Mouse (Mus musculus) liver (tissue): ENCODE results near the gene Zap70.

Experiments
- DNase-seq: peaks from one replicate; pipeline ENCODE4 v3.0.0-alpha.2; 2020; ENCODE audit warnings: mixed read lengths

Zap70 gene

GRCm38 (mm10) chr1:36761568-36761967 lies at the start of gene Zap70:
Gene Zap70, plus strand, starts transcription at chr1:36761798.
- no peak for DNase-seq

DNA sequence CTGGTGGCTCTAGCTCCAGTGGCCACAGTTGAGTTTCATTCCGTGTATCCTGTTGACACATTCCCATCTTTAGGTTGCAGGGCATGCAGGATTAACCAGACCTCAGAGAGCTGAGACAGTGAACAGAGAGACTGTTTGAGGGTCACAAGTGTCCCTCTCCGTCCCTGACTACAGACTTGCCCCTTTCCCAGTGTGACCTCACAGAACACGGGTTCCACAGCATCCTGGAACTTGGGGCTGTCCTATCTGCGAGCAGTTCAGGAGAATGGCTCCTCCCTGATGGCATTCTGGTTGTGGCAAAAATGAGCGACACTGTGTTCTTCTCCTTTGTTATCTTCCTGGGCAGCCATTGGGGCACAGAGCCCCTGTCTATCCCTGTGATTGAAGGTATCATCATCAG lies 47.3 kb upstream of the Zap70 start, which contains the start of gene Actr1b:
Actr1b (minus strand) TSS at position 112 of the 400 bp plus-strand sequence.
- no peak for DNase-seq

GRCm38 (mm10) chr1:36718786-36719185 lies 42.8 kb upstream of the Zap70 start:
- no peak for DNase-seq

DNA sequence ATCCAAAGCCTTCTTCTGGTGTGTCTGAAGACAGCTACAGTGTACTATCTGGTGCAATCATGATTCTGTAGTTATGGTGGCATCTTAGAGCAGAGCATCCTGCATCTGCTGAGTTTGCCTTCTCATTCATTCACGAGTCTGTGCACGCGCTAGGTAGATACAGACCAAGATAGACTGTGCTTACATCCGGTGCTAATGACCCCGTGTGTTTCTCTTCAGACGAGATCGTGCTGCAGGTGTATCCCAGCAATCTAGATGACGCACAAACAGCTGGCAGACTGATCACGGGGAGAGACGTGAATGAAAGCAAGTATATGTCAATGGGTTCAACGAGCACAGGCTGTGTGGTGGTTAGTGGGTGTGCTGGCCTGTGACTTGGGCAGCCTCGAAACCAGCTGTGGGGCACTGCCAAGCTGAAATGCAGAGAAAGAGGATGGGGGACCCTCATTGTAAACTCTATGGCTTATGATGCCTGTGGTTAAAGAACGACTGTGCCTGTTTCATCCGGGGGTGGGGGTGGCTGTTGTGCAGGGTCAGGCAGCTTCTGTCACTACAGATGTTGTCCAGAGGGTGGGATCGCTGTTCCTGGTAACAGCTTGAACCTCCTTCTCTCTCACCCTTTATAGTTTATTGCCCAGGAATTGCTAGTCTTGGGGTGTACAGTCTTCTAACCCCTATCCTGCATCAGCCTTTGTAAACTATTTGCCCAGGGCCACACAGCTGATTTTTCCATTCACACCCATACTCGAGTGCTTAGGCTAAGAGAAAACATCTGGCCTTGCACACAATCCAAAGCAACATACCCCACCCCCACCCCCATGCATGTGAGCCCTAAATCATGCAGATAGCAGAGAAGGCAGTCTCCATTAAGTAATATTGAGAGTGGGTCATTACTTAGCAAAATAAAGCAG lies 38.2 kb upstream of the Zap70 start:
- DNase-seq = no peak

- DNase-seq = no peak
These were observed 37.6 kb upstream of the Zap70 start for GRCm38 (mm10) chr1:36724057-36724431.

- peak; percentile 81 for DNase-seq
These were observed 24.3 kb upstream of the Zap70 start for GRCm38 (mm10) chr1:36737300-36737699.

- no peak for DNase-seq
These were observed 22.4 kb upstream of the Zap70 start for GRCm38 (mm10) chr1:36739231-36739630.

- no peak for DNase-seq
These were observed 18.6 kb upstream of the Zap70 start for GRCm38 (mm10) chr1:36743046-36743445.

- DNase-seq = peak; percentile 62
These were observed 17.2 kb upstream of the Zap70 start for GRCm38 (mm10) chr1:36744268-36744944.

DNA sequence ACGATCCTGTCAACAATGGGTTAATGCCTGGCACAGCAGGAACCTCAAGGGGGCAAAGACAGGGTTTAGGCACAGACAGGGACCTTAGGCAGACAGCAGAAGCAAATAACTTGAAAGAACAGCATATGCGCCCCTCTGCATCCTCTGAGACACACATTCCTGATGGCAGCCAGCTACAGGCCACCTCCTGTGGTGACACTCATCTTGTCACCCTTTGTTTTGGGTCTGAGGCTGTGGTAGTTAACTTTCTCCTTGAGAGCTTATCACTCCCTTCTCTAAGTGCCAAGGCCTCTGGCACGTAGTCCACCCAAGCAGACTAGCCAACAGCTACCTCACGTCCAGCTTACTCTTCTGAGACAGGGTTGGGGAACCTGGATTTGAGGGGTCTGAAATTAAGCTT lies 15.9 kb upstream of the Zap70 start:
- no peak for DNase-seq

DNA sequence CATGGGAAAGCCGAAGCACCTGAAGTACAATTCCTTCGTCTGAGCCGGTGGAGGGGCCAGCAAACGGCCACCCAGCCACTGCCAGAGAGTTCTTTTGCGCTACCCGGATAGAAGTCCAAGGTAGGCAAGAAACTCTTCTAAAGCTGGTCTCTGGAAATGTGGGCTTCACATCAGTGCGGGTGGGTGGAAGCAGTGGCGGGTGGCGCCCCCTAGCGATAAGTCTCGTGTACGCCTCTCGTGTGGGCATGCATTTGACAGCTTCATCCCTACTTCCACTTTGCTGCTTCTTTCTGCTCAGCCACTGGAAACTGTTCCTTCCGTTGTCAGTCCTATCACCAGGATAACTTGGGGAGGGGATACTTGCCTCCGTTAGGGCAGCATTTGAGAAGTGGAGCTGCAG lies 15.1 kb upstream of the Zap70 start:
- DNase-seq = peak; percentile 50

- no peak for DNase-seq
These were observed 7.5 kb upstream of the Zap70 start for GRCm38 (mm10) chr1:36753932-36754675.

DNA sequence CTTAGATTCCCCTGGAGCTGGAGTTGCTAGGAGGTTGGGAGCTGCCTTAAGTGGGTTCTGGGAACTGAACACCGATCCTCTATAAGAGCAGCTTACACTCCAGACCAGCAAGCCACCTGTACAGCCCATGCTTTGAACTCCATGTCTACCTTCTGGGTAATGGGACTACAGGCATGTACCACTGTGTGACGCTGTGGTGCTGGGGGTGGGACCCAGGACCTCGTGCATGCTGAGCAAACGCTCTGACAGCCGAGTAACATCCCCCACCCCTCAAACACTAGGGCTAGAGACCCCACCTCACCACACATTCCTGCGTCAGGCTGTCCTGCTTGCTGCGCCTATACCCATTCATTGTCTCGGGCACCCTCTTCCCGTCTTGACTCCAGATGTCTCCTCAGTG lies 3.0 kb upstream of the Zap70 start:
- no peak for DNase-seq

DNA sequence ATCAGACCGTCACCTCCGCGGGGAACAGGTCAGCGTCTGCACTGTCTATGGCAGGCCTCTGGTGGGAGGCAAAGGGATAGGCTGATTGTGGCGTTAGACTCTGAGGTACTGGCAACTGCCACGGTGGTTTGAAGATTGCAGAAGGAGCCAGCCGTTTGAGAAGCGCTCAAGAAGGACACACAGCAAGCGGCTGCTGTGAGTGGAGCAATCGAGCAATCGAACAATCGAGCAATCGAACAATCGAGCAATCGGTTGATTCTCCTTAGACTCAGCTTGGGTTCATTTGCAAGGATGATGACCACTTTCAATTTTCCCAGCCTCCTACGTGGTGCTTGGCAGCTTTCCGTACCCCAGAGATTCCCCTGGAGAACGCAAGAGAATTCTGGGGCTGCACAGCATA lies 2.5 kb upstream of the Zap70 start:
- no peak for DNase-seq

DNA sequence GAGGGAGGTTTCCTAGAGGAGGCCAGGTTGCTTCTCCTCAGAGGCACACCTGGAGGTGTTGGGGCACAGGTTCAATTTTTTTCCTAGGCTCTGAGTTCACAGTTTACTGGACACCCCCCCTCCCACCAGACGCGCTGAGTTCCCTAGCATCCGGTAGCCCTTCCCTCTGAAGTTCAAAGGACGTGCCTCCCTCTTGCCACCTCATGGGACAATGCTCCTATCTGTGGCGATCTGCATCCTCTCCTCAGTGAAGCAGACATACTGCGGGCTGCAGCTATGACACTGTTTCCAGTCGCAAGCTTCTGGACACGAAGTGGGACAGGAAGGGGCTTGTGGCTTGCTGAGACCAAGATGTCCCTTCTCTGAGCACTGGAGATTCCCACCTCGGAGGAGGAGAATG lies 1.2 kb upstream of the Zap70 start:
- no peak for DNase-seq

DNA sequence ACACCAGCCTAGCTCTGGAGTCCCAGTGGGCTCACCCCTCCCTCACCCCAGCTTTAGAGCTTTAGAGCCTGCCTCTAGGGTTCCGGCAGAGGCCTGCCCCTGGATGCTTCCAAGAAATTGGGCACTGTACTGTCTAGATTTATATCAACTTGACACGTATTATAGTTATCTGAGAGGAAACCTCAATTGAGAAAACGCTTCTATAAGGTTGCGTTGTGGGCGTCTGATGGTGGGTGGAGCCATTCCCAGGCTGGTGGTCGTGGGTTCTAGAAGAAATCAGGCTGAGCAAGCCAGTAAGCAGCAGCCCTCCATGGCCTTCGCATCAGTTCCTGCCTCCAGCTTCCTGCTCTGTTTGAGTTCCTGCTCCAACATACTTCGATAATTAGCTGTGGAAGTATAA lies 537 bp upstream of the Zap70 start:
- DNase-seq = no peak

DNA sequence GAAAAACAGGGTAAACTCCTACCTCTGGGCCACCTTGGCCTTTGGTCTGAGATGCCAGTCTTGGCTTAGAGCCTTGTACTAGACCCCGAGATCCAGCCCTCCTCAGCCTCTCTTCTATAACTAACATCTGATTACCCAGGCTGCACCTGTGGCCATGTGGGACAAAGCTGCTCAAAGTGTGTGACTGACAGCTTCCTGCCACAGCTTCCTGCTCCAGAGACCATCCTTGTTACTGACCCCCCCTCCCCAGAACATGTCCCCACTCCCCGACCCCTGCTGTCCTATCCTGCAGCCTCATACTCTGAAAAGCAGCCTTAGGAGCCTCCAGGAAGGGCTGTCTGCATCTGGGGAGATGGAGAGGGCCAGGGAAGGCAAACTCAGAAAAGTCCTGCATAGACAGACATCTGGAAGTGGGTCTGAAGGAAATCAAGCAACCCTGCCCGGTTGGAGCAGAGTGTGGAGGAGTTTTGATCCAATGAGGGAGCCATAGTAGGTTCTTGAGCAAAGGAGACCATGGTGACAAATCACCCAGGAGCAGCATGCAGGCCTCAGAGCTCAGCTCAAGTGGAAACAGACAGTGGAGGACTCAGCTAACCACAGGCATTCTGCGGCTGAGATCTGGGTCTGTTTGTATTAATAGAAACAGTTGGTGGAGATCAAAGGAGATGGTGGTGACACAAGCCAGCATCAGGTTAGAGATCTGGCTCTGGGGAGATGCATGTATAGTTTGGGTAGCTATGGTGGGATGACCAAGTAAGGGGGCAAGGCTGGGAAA lies 5.0 kb downstream of the Zap70 start:
- no peak for DNase-seq

- DNase-seq = no peak
These were observed 5.7 kb downstream of the Zap70 start for GRCm38 (mm10) chr1:36767321-36767720.

GRCm38 (mm10) chr1:36768786-36769185 lies 7.2 kb downstream of the Zap70 start:
- no peak for DNase-seq

DNA sequence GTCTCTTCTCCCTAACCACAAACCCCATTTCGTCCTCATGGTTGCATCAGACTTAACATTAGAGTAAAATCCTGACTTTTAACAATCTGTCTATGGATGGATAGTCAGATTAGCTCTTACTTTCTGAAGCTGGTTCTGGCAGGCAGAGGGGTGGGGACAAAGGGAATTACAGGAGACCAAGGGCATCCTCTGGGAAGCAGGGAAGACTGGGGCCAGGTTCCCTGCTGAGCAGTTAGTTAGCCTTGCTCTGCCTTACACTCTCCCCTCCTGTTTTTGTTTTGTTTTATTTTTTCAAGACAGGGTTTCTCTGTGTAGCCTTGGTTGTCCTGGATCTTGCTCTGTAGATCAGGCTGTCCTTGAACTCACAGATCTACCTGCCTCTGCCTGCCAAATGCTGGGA lies 8.4 kb downstream of the Zap70 start:
- no peak for DNase-seq

- DNase-seq = no peak
These were observed 9.4 kb downstream of the Zap70 start for GRCm38 (mm10) chr1:36770998-36771397.

DNA sequence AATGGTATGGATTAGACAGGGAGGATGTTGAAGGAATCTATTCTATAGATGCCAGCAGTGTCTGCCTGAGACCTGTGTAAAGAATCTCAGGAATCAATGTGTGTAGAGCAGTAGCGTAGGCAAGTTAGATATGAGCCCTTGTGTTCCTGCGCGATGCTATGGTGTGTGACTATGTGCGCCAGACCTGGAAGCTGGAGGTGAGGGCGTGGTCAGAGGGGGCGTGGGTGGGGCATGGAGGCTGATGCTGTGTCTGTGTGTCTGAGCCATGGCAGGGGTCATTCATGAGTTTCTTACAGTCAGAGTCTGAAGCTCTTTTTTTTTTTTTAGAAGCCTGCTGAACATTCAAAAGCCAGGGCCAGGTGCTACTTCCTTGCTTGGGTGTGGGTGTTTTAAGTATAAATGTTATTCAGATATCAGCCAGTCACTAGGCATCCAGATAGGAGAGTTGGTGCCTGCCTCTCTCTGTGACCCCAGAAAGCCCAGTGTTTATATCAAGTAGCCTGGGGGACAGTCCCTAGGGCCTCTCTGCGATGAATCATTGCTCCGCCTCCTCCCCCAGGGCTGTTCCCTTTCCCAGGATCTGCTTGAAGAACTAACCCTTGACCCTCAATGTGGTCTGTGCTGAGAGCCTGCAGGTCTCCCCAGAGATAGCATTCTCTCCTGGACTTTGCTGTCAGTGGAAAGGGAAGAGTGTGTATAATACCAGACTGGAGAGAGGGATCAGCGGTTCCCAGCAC lies 10.8 kb downstream of the Zap70 start:
- DNase-seq = no peak
